Mouse (Mus musculus): Measurements from ENCODE around the gene Rwdd3.
A peak's percentile ranks its signal among the peaks of the same experiment; 100 is the strongest.

The Rwdd3 gene

DNA sequence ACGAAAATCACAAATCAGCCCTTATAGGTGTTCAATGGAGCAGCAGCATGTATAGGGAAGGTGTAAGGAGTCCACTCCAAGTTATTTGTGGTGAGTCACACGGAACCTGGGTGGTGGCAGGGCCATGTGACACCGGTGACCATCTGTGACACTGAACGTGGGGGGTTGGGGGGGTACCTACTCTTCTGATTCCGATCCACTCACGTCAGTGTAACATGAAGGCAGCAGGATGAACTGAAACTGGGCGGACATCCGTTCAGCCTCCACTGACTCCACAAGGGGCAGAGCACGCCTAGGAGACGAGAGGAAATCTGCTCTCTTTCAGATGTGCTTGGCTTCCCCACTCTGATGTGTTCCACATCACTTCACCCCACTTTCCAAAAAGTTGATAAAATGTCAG, 11.9 kb downstream of the Rwdd3 start:
- peak; percentile 87 for DNase-seq

DNA sequence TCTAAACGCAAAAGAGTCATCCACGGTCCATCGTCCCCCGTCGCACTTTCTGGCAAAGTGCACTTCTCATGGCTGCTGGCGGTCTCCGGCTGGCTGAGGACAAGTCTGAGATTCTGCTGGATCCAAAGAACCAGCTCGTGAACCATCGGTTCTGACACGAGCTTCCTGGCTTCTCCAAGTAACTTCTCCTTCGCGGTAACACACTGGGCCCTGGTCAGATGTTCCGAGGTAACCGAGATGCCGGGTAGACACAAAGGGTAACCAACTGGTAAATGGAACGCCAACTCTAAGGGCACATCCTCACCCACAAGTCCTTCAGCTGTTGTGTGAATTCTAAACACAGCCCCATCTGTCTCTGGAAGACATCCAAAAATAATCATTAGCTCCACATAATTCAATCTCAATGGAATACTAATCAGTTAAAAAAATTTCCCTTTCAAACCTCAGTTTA, 12.6 kb downstream of the Rwdd3 start:
- DNase-seq: peak; percentile 82

DNA sequence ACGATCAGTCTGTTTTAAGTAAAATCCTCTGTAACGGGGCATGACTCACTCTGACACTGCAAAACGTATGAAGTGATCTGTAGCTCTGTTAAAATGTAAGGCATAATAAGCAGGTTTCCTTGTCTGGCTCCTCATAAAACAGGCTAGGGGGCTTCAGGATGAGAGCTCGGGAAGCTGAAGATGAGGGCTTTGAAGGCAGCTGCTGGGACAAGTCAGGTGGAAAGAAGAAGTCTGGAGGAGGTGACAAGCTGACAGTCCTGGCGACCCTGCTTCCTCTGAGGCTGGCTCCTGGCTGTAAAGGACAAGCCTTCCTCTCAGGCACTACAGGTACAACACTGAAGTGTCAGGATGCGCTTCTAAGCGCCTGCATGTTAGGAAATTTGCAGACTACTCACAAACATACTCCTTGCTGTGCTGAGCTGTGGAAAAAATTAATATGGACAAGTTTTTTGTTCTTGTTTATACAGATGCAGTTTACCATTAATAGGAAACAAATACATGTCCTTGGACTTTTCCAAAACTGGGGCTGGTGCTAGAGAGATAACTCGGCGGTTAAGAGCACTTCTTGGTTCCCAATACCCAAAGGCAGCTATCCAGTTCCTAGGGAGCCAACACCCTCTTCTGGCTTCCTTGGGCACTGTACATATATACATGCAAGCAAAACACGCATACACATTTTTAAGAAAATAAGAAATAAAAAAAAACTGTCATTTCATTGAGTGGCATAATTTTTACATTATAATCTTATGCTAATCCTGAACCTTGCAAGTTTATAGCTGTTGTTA, 13.8 kb downstream of the Rwdd3 start:
- peak; percentile 40 for DNase-seq

DNA sequence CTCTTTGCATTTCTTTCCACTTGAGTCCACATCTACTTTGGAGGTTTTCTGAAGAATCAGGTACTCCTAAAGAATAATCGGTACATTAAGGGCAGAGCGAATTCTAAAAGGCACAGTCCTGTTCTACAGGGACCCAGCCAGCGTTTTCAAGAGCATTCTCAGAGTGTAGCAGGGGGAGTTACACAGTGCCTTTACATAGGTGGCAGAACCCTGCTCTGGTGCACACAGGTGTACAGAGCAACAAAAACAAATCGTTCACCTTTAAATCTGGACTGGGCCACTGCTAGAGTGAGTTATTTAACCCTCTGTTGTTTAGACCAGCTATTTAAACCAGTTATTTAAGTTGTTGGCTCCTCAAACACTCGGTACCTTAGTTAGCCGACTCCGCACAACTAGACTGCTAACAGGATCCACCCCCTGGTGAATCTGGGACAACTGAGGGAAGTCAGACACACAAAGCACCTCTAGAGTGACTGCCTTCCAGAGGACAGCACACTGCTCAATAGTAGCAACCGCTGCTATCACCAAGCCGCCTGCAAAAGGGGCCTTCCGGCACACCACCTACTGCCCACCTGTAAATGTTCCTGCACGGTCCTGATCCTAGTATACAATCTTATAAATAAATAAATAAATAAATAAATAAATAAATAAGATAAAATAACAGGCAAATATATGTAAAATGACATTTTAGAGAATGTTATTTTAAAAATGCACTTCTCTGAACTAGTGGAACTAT, 14.9 kb downstream of the Rwdd3 start:
- peak; percentile 66 for DNase-seq

DNA sequence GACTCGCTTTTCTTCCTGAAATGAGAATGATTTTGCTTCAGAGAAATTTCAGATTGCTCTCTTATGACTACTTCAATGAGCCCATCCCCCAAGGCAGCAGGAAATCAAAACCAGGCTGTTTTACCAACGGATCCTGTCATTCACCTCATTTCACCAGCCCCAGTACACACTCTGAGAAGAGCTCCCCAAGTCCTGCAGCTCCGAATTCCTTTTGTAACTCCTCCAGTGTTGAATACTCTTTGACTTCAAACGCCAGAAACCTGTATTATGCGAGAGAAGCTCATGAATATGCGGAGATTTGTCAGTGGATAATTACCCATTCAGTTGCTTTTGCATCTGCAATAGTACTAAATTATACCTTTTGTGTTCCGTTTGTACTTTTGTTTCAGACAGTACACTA, 15.5 kb downstream of the Rwdd3 start:
- DNase-seq: peak; percentile 31

DNA sequence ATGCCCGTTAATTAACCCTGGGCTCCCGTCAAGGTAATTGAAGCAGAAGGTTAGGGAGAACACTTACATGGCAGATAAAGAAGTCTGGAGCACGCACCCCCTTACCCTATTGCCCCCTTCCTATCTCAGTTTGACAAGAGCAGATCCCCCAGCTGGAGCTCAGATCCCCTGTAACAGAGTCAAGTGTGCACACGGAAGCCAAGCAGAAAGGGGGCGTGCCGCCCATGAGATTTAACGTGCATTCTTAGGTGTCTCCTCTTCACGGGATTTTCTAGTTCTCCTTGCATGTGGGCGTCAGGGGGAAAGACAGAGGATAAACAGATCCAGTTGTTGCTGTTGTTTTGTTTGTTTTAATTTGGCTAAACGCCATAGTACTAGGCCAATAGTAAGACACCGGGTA, 37.6 kb downstream of the Rwdd3 start:
- no peak for DNase-seq

DNA sequence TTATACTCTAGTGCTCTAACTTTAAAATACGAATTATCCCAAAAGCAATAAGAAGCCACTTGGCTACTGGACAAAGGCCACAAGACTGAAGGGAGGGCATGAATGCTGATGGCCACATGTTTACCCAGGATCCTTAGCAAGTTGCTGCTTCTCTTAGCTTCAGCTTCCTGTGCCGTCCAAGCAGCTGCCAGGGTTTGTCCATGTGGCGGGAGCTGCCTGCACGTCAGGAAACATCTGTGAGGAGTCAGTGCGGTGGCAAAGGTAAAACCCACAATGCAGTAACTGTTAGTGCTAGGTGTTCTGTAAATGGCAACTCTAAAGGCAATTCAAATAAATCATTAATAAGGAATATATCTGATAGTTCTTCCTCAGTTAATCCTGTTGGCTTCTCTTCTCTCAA, 38.5 kb downstream of the Rwdd3 start:
- peak; percentile 70 for DNase-seq

DNA sequence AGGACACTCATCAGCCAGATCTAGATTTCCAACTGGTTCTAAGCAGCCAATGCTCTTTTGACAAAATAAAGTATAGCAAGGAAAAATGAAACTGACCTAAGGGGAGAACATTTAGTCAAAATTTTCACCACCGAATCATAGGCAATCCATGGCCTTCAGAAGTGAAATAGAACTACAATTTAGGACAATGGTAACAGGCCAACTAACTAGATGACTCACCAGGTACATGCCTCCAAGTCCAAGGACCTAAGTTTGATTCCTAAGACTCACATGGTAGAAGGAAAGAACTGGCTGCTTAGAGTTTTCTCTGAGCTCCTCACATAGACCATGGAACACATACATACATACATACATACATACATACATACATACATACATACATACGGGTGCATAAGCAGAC, 44.3 kb downstream of the Rwdd3 start:
- DNase-seq: no peak

DNA sequence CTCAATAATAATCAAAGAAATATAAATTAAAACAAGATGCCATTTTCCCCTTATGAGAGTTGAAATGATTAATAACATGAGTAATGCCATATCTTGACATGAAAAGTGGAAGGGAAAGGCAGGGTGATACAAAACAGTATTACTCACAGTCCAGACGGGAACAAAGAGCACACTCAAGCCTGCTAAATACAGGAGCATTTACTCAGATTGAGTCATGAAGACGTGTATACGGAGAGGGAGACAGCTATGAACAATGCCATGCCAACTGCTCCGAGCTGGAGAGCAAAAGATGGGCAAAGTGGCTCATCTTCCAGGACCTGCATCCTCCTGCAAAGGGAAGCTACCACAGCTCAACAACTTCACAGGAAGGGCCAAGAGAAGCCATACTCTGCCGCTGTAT, 45.0 kb downstream of the Rwdd3 start:
- DNase-seq: no peak

DNA sequence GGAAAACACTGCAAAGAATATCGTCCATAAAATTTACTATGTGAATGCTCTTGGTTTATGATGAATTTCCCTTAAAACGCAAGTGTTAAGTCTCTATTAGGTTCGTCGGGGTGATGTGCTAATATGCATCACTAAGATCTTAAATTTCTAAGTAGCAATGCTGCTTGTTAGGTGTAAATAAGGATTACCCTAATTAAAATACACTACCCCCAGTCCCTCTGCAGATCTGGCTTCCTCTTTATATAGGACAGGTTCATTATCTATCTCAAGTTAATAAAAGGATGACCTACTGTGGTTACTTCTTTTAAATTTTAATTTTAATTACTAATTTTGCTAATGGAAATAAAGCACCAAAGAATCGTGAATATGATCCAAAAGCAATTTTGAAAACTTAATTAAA, 50.4 kb downstream of the Rwdd3 start:
- DNase-seq: no peak

DNA sequence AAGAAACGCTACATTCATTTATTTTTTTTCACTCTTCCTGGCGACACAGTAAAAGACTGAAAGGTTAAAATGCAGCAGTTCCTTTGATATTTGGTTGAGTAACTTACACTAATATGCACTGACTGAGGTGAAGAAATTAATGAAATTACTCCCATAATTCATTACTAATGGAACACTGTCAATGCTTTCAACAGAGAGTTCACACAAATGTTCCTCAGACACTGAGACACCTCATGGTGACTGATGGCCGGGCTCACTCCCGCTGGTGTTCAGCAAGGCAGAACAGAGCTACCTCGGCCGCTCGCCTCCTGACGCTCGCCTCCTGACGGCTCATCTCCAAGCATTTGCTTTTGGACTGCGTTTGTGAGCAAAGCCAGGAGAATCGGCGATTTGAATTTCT, 54.9 kb downstream of the Rwdd3 start:
- no peak for DNase-seq

DNA sequence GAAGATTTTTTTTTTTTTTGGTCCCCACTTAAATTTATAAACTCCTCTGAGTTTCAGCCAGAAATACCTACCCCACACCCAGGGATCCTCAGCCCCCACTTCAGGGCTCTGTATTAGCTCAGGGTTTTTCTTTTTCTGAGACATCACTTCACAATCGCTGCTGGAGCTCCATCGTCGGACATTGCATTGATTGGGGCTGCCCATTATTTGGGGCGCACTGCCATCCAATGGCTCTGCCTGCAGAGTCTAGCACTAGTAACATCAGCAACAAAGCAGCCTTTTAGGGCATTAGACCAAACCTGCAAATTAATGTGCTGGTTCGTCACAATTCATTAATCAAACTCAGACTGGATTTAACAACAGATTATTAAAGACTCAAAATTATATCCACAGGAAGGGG, 55.4 kb downstream of the Rwdd3 start:
- DNase-seq: no peak

DNA sequence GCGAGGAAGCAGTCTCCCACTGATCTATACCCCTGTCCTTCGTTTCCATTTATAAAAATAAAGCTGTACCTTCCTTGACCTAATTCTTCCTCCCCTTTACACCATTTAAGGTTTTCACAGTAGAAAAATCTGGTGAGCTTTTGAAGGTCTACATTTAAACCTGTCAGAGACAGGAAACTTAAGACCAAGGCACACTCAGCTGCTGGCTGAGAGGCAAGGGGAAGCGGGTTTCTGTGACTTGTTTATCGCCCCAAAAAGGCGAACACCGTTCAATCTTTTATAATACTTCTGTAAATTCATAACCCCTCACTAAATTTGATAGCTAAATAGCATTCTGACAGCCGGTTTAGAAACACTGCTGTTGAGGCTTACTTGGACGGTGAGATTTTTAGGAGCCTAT, 60.4 kb downstream of the Rwdd3 start:
- no peak for DNase-seq

DNA sequence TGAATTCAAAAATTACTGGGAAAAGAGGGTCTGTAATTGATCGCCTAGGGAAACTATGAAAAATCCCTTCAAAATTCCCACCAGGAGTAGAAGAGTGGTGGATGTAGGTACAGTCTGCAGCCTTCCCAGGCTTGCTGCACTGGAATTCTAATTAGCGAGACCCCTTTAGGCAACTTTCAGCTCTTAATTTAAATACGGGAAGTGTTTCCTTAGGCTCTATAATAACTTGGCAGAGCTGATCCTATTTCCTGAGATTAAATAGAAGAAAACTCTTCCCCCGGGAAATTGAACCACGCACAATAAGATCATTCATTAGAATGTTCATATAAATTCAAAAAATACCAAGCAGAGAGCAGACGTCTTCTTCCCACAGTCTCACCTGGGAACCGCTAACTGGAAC, 61.1 kb downstream of the Rwdd3 start:
- DNase-seq: no peak

DNA sequence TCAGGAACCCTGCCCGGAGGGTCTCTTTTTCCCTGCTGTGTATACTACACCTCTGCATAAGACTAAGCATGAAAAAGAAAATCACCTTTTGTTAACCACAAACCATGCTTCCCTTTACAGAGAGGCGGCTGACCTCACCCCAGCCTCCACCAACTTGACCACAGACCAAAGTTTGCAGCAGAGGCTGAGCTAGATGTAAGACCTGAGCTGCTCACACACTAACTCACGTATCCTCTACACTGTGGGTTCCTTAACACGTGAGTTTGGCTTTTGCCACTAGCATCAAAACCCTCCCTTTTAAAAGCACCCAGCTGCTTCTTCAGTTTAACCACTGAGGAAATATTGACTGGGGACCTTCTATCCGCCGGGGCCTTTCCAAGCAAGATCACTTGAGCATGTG, 64.0 kb downstream of the Rwdd3 start:
- DNase-seq: no peak

DNA sequence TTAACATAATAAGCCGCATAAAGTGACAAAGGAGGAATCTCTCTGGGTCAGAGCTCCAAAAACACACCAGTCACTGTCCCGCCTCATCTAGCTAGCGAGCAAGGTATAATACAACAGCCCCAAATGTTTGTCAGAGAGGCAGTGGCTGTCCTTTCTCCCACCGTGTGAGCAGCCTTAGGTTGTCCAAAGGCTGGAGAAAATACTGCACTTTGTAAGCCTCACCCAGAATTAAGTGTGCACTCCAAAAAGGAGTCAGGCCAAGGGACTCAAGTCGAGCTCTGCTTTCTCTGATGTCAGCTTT, 66.1 kb downstream of the Rwdd3 start:
- no peak for DNase-seq

All from heart, adult 11 months (tissue).